Mouse (Mus musculus) forebrain, embryonic 12.5 days (tissue): ENCODE data around the gene Clybl. TPM values are rescaled to one million over a fixed set of nuclear protein-coding genes. Genes with fewer than 3 reads are reported as not detected.

Source experiments
- ATAC-seq: fragments of 200-750 bp; cut with Nextera tagmentation; 2 replicates; pipeline ENCODE4 v1.8.0; 2017; ENCODE audit warnings: moderate TSS enrichment; ENCODE audit not compliant: low FRiP score
- H3K27ac ChIP-seq: fragments of 300-500 bp; sonication (generic); 2 replicates; pipeline ENCODE4 v1.5.1; 2016; ENCODE audit warnings: mild to moderate bottlenecking
- H3K27me3 ChIP-seq: fragments of 300-500 bp; sonication (generic); 2 replicates; pipeline ENCODE4 v1.6.1; 2016; ENCODE audit warnings: mild to moderate bottlenecking
- H3K36me3 ChIP-seq: fragments of 300-500 bp; sonication (generic); replicated peaks from 2 replicates; pipeline ENCODE4 v1.6.1; 2016; ENCODE audit warnings: mild to moderate bottlenecking
- H3K4me1 ChIP-seq: fragments of 300-500 bp; sonication (generic); 2 replicates; pipeline ENCODE4 v1.6.1; 2016
- H3K4me2 ChIP-seq: fragments of 300-500 bp; sonication (generic); 2 replicates; pipeline ENCODE4 v1.6.1; 2016; ENCODE audit warnings: mild to moderate bottlenecking, moderate library complexity
- H3K4me3 ChIP-seq: fragments of 300-500 bp; sonication (generic); replicated peaks from 2 replicates; pipeline ENCODE4 v1.5.1; 2016; ENCODE audit warnings: mild to moderate bottlenecking
- H3K9ac ChIP-seq: fragments of 300-500 bp; sonication (generic); 2 replicates; pipeline ENCODE4 v1.6.1; 2016; ENCODE audit warnings: mild to moderate bottlenecking
- H3K9me3 ChIP-seq: fragments of 300-500 bp; sonication (generic); 2 replicates; pipeline ENCODE4 v1.6.1; 2016
- WGBS: fragments of 180-500 bp; shearing (Covaris S2); methylation state at CpG from one replicate; pipeline ENCODE4 v1.1.7; 2016; 5-methylcytosine and 5-hydroxymethylcytosine counted together
- polyA plus RNA-seq: library from polyadenylated mRNA; unstranded; fragments of >200 nt; fragmentation: Nextera tagmentation; extraction: Ambion mirVana; gene quantifications from 2 replicates; pipeline ENCODE4 v1.2.1, GENCODE M21; 2016

Clybl gene
- polyA plus RNA-seq, 1 experiment from 2014 or later = 24.7 TPM

GRCm38 (mm10) chr14:122359136-122359905, 177.8 kb downstream of the Clybl start:
- Histone ChIP-seq H3K9me3 (no peaks in the 10 kb centered on the region), H3K4me3 (no peak overlapping the region), H3K36me3 (no peaks in the 10 kb centered on the region), H3K27ac (no peak overlapping the region), H3K27me3 (peaks cover 10% of the 10 kb centered on the region), H3K4me1 (peaks cover 10% of the 10 kb centered on the region; the same call in 1 of the 2 replicates), H3K4me2 (no peak overlapping the region), H3K9ac (no peak overlapping the region)
- WGBS = 76% methylated on average over 23 of the region's 23 CpGs
- ATAC-seq = no peak

GRCm38 (mm10) chr14:122361807-122362206, 180.3 kb downstream of the Clybl start:
- H3K27me3 ChIP-seq = peaks cover 6% of the 10 kb centered on the region
- H3K9me3 ChIP-seq = no peaks in the 10 kb centered on the region
- H3K9ac ChIP-seq = no peak overlapping the region
- no peaks in the 10 kb centered on the region for H3K36me3 ChIP-seq
- no peak for ATAC-seq
- H3K27ac ChIP-seq = no peak overlapping the region
- H3K4me3 ChIP-seq = no peak overlapping the region
- H3K4me2 ChIP-seq = no peak overlapping the region
- H3K4me1 ChIP-seq = peaks cover 10% of the 10 kb centered on the region; the same call in 1 of the 2 replicates
- 90% methylated on average over 9 of the region's 9 CpGs for WGBS

GRCm38 (mm10) chr14:122363156-122363555, 181.7 kb downstream of the Clybl start:
- H3K27ac ChIP-seq = no peak overlapping the region
- 19% methylated on average over 6 of the region's 6 CpGs for WGBS
- no peak overlapping the region for H3K4me3 ChIP-seq
- peaks cover 6% of the 10 kb centered on the region for H3K27me3 ChIP-seq
- H3K9ac ChIP-seq = no peak overlapping the region
- H3K36me3 ChIP-seq = no peaks in the 10 kb centered on the region
- H3K9me3 ChIP-seq = no peaks in the 10 kb centered on the region
- H3K4me1 ChIP-seq = peaks cover 10% of the 10 kb centered on the region; the same call in 1 of the 2 replicates
- no peak for ATAC-seq
- no peak overlapping the region for H3K4me2 ChIP-seq

GRCm38 (mm10) chr14:122364026-122364425, 182.5 kb downstream of the Clybl start:
- Histone ChIP-seq H3K27ac (no peak overlapping the region), H3K36me3 (no peaks in the 10 kb centered on the region), H3K4me2 (no peak overlapping the region), H3K4me1 (peaks cover 10% of the 10 kb centered on the region; the same call in 1 of the 2 replicates), H3K9ac (no peak overlapping the region), H3K4me3 (no peak overlapping the region), H3K27me3 (peaks cover 9% of the 10 kb centered on the region), H3K9me3 (no peaks in the 10 kb centered on the region)
- WGBS = 96% methylated on average over 3 of the region's 3 CpGs
- ATAC-seq = no peak

GRCm38 (mm10) chr14:122367252-122367868, 185.9 kb downstream of the Clybl start:
- Histone ChIP-seq H3K4me2 (no peak overlapping the region), H3K27me3 (peaks cover 20% of the 10 kb centered on the region), H3K9ac (no peak overlapping the region), H3K27ac (no peak overlapping the region), H3K36me3 (no peaks in the 10 kb centered on the region), H3K4me3 (no peak overlapping the region), H3K9me3 (no peaks in the 10 kb centered on the region), H3K4me1 (peaks cover 10% of the 10 kb centered on the region; the same call in 1 of the 2 replicates)
- WGBS = 71% methylated on average over 28 of the region's 28 CpGs
- peak; percentile 47 for ATAC-seq

GRCm38 (mm10) chr14:122367882-122368418, 186.4 kb downstream of the Clybl start:
- WGBS = 74% methylated on average over 3 of the region's 3 CpGs
- Histone ChIP-seq H3K9me3 (no peaks in the 10 kb centered on the region), H3K4me2 (no peak overlapping the region), H3K4me1 (peaks cover 10% of the 10 kb centered on the region; the same call in 1 of the 2 replicates), H3K27me3 (peaks cover 23% of the 10 kb centered on the region), H3K4me3 (no peak overlapping the region), H3K27ac (no peak overlapping the region), H3K9ac (no peak overlapping the region), H3K36me3 (no peaks in the 10 kb centered on the region)
- ATAC-seq = no peak

GRCm38 (mm10) chr14:122368501-122368900, 187.0 kb downstream of the Clybl start:
- Histone ChIP-seq H3K36me3 (no peaks in the 10 kb centered on the region), H3K4me2 (no peak overlapping the region), H3K9ac (no peak overlapping the region), H3K27me3 (peaks cover 22% of the 10 kb centered on the region), H3K4me3 (no peak overlapping the region), H3K9me3 (no peaks in the 10 kb centered on the region), H3K4me1 (peaks cover 8% of the 10 kb centered on the region), H3K27ac (no peak overlapping the region)
- 82% methylated on average over 8 of the region's 8 CpGs for WGBS
- ATAC-seq = no peak

DNA sequence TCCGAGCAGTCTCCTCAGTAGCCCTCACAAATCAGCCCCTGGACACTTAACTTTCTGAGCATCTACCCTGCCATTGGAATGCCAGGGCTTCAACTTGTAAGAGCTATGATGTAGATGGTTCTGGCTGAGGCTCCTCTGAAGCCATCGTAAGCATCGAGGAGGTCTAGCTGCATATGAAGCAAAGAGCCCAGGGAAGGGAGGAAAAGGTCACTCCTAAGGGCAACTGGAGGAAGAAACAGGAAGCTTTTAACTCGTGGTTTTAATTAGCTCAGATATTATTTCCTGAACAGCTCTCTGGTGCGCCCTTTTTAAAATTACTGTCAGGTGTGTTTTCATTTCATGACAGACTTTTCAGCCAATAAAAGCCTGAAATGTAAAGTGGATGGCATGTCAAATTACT, 190.5 kb downstream of the Clybl start:
- Histone ChIP-seq H3K4me1 (peaks cover 12% of the 10 kb centered on the region), H3K27ac (no peak overlapping the region), H3K9me3 (no peaks in the 10 kb centered on the region), H3K4me2 (no peak overlapping the region), H3K9ac (no peak overlapping the region), H3K36me3 (no peaks in the 10 kb centered on the region), H3K27me3 (peaks cover 23% of the 10 kb centered on the region), H3K4me3 (no peak overlapping the region)
- WGBS = 40% methylated on average over 5 of the region's 5 CpGs
- ATAC-seq = no peak

GRCm38 (mm10) chr14:122373458-122373857, 192.0 kb downstream of the Clybl start:
- H3K4me2 ChIP-seq = peak overlapping the region; percentile 45
- no peaks in the 10 kb centered on the region for H3K9me3 ChIP-seq
- peak; percentile 83 for ATAC-seq
- H3K27me3 ChIP-seq = peaks cover 32% of the 10 kb centered on the region
- WGBS = 2% methylated on average over 19 of the region's 19 CpGs
- H3K27ac ChIP-seq = peak overlapping the region; percentile 59
- no peak overlapping the region for H3K9ac ChIP-seq
- peak overlapping the region; percentile 10; the same call in 1 of the 2 replicates for H3K4me3 ChIP-seq
- H3K4me1 ChIP-seq = peaks cover 24% of the 10 kb centered on the region
- H3K36me3 ChIP-seq = no peaks in the 10 kb centered on the region

DNA sequence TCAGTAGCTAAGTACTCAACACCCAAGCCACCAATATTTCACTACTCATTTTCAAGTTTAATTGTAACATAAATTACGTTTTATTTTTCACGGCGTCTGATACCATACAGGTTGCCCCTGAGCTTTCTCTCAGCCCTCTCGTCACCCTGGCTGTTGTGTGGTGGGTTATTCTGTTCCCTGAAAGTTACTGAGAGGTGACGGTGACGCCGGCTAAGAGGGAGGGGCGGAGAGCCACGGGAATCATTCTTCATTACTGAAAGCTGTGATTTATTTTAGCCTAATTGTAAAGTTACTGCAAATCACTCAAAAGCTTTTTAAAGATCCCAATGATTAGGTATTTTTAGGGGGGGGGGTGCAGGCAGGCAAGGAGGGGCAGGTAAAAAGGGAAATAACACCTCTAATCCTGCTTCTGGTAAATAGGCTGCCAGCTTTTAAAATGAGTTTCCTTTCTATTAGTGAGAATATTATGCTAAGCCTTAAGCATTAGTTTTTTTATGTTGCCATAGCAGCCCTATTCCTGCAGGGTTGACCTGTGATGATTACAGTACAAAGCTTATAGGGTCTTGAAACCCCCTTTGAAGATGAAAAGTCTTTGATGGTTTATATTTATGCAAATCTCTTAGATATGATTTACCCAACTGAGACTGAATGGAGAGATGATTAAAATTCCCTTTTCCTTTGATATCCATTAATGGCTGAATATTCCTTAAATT, 192.9 kb downstream of the Clybl start:
- Histone ChIP-seq H3K4me3 (no peak overlapping the region), H3K4me2 (peak overlapping the region; percentile 45), H3K27ac (peak overlapping the region; percentile 16; the same call in 1 of the 2 replicates), H3K9me3 (no peaks in the 10 kb centered on the region), H3K9ac (no peak overlapping the region), H3K27me3 (peaks cover 36% of the 10 kb centered on the region), H3K4me1 (peaks cover 29% of the 10 kb centered on the region), H3K36me3 (no peaks in the 10 kb centered on the region)
- ATAC-seq = peak; percentile 61; the same call in 1 of the 2 replicates
- 3% methylated on average over 9 of the region's 9 CpGs for WGBS

- Histone ChIP-seq H3K27ac (peak overlapping the region; percentile 74), H3K4me1 (peaks cover 29% of the 10 kb centered on the region), H3K27me3 (peaks cover 38% of the 10 kb centered on the region), H3K4me2 (peak overlapping the region; percentile 15), H3K9ac (peak overlapping the region; percentile 22; the same call in 1 of the 2 replicates), H3K9me3 (no peaks in the 10 kb centered on the region), H3K36me3 (no peaks in the 10 kb centered on the region), H3K4me3 (no peak overlapping the region)
- no peak for ATAC-seq
- WGBS = 21% methylated on average over 12 of the region's 12 CpGs
These were observed 193.7 kb downstream of the Clybl start for GRCm38 (mm10) chr14:122375070-122375811.
